Mouse (Mus musculus): ENCODE measurements around the gene Apod.

GRCm38 (mm10) chr16:31278081-31278480, 36.5 kb downstream of the Apod start:
- TF ChIP-seq EP300 (optimal IDR thresholded peaks at IDR 0.05) (no peak), CTCF (IDR thresholded peaks at IDR 0.05; ENCODE audit: low read depth) (no peak)

All from stomach, postnatal 0 days (tissue).